Mouse (Mus musculus) frontal cortex, adult 2 months (tissue): Measurements from ENCODE around the gene Ywhag. TPM values are rescaled to one million over a fixed set of nuclear protein-coding genes. Genes with fewer than 3 reads are reported as not detected.
A peak's percentile ranks its signal among the peaks of the same experiment; 100 is the strongest.

Source experiments
- DNase-seq, 2 experiments: peaks; one replicate each; pipeline ENCODE4 v3.0.0; 2022; ENCODE audit warnings: low spot score in 1 of 2; ENCODE audit errors: extremely low spot score in 1 of 2
- polyA plus RNA-seq: library from polyadenylated mRNA; depleted of rRNA; stranded (reverse); fragments of >200 nt; gene quantifications from 2 replicates; pipeline ENCODE4 v1.2.3, GENCODE M21; 2012

The Ywhag gene
- polyA plus RNA-seq, 1 experiment, result 551 TPM

DNA sequence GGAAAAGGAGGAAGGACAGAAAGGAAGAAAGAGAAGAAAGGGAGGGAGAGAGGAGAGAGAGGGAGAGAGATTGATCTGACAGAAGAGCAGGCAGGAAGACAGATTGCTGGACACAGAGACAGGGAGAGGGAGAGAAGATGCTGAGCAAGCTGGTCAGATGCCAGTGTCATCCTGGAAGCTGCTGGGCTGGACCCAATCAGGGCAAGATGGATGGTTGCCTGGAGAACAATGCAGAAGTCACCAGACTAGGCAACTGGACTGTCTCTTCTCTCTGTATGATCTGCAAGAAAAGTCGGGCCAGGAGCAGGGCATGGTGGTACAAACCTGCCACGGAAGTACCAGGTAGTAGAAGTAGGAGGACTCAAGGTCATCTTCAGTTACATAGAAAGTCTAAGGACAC, 18.4 kb upstream of the Ywhag start:
- DNase-seq, result no peak

DNA sequence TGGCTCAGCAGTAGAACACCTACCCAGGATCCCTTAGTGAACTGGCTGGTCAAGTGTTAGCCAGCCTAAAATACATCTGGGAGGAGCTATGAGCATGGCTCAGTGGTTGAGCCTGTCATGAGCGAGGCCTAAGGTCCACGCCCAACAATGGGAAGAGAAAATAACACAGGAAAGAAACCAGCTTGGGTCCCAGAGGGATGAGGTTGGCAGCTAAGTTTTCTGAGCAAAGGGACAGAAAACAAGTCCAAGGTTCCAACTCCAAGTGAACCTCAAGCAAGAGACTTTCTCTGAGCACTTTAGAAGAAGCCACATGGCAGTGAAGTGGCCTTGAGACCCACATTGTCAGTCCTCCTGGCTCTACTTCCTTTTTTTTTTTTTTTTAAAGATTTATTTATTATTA, 17.2 kb upstream of the Ywhag start:
- DNase-seq, result no peak

DNA sequence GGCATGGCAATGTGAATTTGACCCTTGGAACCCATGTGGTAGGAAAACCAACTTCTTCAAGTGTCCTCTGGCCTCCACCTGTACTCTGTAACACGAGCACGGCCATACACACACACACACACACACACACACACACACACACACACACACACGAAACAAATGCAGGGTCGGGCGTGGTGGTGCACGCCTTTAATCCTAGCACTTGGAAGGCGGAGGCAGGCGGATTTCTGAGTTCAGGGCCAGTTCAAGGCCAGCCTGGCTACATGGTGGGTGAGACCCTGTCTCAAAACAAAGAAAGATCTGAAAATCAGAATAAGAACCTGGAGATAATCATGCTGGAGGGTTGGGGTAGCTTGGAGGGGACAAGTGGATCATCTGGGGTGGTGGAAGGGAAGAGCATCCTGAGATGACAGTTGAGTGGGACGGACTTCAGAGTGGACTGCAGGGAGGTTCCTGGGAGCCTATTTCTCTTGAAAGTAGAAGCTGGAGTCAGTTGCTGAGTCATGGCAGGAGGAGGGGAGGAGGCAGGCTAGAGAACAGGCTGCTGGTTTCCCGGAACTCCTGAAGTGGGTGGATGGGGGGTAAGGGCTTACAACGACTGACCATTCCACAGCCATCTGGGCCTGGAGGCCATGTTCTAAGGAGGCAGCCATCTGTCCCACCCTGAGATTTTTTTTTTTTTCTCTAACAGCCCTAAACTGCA, 16.4 kb upstream of the Ywhag start:
- no peak for DNase-seq

DNA sequence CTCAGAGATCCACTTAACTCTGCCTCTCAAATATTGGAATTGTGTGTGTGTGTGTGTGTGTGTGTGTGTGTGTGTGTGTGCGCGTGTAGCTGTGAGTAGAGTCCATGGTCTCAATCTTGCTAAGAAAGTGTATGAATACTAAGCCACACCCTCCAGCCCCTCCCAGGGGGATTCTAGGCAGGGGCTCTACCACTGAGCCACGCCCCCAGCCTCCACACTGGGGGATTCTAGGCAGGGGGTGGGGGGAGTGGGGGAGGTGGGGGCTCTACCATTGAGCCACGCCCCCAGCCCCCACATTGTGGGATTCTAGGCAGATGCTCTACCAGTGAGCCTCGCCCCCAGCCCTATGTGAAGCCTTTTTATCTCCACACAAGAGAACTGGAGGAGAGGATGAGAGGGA, 12.2 kb upstream of the Ywhag start:
- DNase-seq, result no peak

DNA sequence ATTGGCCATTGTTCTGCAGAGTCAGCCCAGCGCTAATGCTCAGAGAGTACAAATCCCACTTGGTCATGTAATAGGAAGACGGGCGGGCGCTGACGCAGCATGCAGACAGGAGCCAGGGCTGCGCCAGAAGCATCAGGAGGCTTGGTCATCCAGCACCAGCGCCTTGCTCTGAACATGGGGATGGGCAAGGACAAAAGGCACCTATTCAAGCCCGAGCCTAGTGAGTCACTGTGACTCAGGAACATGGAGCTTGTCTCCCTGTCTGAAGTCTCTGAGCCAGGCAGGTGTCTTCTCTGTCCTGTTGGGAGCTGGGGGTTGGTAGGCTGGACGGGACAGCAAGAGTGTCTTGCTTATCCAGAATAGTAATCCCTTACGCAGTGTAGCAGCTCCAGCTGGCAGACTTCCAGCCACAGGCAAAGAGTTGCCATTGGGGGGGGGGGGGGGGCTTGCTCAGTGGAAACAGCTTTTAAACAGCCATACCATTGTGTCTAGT, 11.5 kb upstream of the Ywhag start:
- DNase-seq, result no peak

DNA sequence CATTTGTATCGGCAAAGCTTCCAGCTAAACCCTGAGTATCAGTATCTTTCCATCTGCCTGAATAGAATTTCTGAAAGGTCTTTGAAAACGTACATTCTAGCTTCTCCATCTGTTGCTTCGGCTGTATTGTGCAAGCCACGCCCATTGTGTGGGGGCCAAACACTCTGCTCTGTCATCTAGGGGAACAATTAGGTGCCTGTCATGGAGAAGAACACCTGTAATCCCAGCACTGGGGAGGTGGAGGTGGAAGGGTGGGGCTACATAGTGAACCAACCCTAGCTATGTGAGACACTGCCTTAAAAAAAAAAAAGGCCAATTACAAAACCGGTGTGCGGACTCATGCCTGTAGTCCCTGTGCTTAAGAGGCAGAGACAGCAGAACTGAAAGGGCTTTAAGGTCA, 8.3 kb upstream of the Ywhag start:
- no peak for DNase-seq

DNA sequence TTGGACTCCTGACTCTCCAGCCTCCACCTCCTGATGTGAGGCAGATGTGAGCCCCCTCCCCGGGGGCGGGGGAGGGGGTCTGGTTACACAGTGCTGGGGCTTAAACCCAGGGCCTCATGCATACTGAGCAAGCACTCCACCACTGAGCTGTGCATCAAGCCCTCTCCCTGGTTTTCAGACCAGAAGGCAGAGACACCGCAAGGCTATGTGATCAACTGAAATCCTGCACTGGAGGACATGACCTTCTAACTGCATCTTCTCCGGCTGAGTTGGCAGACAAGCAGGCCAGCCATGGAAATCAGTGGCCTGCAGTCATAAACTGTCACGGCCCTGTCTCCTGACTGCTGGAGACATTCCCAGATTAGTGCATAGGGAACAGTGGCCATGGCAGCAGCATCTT, 6.2 kb upstream of the Ywhag start:
- DNase-seq, result no peak

DNA sequence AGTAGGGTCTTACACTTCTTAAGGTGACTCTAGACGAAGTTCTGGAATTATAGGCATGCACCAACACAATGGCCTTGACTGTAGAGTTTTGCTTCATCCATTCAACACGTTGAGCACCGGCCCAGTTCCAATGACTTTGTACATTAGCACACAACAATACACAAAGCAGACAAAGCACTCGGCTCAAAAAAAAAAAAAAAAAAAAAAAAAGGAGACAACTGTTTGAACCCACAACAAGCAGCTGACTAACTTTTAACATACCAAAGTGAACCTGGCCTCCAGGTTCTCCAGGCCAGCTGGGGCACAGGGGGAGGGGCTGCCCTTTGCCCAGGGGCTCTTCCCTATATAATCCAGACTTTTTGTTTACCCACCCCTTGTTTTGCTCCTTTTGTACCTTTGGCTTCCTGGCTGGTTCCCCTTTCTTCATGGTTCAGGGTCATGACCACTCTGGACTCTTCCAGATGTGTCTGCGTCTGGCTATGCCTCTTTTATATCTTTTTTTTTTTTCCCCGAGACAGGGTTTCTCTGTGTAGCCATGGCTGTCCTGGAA, 1.3 kb upstream of the Ywhag start:
- no peak for DNase-seq

DNA sequence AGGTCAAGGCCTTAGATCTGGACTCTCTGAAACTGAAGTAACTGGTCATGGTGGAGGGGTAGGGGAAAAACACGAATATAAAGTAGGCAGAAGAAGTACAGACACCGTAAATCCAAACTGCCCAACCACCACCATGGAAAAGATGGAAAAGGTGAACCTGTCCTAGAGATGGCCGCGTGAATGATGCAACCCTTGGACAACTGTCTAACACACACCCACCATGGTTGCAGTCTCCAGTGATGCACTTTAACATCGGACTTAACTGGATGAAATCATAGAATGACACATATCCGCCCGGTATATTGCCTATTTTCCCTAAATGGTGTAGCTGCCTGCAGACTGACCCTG, 734 bp upstream of the Ywhag start:
- DNase-seq, result no peak

DNA sequence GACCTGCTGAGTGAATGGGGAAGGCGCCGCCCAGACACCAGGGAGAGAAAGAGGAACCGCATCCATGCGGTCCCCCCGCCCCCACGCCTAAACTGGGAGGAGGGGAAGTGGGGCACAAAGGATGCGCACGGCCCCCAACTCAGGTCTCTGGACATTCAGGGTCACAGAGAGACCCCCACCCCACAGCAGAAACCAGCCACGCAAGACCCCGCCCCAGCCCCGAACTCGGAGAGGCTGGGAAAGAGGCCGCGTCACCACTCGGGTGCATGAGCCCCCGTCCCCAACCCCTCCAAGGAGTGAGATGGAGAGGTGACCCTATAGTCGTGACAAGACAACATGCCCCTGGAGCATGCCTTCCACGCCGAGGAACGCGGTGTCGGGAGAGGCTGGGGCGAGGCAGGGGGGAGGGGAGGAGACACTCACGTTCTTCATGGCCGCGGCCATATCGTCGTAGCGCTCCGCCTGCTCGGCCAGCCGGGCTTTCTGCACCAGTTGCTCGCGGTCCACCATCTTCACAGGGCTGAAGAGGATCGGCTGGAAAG, 445 bp downstream of the Ywhag start:
- peak; percentile 50 to 73 for DNase-seq

DNA sequence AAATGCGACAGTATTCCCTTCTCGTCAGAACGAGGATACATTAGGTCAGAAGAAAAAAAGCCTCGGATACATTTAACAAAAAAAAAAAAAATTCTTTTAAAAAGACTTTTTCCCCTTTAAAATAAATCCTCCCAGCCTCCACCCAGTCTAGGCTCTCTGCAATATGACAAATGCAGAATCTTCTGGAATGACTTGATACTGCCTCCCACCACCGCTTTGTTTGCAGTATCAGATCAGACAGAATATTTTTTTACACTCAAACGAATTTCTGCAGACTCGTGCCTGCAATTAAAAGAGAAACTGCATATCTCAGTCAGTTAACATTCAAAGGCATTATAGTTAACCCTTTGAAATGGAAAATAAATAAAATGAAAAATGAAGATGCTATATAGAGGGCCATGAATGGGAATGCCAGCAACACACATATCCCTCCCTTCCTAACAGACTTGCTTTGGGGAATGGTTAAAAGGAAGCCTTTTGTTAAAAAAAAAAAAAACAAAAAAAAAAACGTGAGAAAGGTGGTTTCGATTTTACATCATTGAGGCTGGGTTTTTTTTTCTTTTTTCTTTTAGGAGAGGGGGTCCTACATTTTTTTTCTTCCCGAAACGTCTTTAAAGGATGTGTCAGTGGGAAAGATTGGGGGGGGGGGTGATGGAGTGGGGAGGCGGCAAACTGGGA, 1.1 kb downstream of the Ywhag start:
- peak in 1 of 2 experiments; percentile 44 for DNase-seq

DNA sequence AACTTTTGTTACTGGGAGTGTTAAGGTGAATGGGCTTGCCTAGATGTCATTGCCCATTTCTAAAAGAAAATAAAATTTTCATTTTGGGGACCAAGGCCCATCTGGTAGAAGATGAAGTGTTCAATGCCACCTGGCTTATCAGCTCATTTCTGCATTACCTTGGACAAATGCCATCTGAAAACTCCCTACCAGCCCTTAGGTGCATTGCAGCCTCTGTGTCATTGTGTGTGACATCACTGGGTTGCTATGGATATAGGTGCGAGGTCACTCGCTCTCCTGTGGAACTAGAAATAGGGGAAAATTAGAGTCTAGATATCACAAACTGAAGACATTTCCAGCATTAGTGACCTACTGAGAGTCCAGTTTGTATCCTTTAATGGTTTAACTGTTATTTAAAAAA, 2.1 kb downstream of the Ywhag start:
- no peak for DNase-seq

DNA sequence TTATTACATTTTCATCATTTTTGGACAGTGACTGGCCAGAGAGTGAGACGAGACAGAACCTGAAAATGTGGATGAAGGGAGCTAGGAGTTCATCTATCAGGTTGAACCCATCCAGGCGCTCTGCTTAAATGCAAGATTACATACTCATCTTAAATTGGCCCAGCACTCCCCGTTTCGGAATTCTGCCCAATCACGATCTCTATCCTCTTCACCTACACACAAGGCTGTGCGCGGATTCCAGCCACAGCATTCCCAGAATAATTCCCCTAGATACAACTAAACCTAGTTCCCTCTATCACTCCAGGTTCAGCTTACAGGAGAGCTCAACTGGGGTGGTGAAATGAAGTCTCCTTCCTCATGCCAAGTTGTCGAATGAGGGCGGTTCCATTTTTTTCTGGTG, 2.9 kb downstream of the Ywhag start:
- DNase-seq, result peak in 1 of 2 experiments; percentile 68

DNA sequence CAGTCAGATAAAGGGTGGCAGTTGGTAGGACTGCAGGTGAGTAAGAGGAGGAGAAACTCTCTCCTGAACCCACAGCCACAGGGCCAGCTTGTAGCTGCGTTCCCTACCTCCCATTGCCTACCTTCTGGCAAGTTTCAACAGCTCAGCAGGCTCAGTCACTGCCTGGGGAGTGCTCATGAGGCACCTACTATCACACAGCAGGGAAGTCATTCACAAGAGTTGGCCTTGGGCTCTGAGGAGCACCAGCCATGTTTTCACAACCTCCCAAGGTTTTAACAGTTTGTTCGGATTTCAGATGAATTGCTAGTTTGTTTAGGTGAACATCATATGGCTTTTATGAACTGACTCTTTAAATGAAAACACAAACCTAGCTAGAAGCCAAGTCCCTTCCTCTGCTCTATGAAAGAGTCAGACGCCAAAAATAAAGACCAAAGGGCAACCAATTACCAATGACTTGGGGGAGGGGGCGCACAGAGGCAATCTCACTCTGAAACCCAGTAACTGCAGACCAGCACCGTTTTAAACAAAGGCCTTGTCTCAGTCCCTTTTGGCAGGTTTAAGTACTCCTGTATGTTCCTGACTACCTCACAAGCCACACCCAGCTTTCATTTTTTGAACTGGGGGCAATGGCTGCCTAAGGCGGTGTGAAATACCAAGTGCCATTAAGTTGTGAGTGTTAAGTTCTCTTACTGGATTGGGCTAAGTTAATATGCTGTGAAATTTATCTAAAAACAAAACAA, 4.6 kb downstream of the Ywhag start:
- no peak for DNase-seq

DNA sequence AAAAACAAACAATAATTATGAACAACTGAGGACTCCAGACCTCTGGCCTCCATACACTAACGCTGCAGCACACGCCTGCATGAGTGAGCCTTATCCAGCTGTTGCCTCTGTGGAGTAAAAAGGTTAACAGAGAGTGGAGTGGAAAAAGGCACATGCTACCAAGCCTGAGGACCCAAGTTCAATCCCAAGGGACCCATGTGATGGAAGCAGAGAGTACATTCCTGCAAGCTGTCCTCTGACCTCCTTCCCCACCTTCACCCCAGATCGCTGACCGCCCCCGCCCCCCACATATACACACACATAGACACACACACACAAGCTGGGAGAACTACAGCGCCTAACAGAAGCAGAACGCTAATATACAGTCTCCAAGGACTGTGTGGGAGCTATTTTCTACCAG, 10.5 kb downstream of the Ywhag start:
- DNase-seq, result no peak

DNA sequence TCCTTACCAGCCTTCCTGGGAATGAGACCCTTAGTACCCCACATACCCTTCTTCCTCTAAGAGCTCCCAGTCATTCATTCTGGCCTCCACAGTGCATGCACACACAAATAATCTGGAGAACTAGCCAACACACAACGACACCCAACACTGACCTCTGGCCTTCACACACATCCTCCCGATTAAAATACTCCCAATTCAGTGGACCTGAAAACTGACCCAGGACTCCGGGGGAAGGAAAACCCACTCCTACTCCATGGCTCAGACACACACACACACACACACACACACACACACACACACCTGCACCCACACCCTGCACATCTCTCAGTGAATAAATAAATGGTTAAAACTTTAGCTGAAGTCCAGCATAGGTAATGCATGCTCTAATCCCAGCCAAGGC, 14.5 kb downstream of the Ywhag start:
- DNase-seq, result no peak

DNA sequence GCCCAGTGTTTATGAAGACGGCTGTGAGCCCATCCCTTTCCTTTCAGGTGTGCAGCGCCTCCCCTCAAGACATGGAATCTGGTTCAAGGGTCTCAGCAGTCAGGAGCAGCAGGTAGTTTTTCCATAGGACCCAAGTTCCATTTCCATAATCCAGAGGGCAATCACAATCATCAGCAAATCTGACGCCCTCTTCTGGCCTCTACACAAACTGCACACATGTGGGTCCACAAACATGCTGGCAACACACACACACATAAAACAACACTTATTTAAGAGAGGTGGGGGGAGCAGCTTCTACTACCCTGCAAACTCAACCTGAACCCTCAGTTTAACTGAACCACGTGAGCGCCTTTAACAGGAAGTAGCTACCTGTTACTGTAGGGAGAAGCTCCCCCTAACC, 15.8 kb downstream of the Ywhag start:
- DNase-seq, result no peak

DNA sequence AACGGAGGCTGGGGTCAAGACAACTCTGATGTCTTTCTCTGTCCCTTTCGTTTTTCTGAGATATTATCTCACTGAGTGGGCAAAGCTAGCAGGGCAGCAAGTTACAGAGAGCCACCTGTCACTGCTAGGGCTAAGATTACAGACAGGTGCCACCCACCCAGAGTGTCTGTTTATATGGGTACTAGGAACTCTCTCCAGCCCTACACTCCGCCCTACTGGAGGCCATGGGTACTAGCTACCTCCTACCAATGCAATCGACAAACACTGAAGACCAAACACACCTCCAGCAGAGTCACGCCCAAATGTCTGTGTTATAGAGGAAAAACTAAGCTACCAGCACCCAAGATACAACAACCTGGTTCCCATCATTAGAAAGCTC, 16.4 kb downstream of the Ywhag start:
- DNase-seq, result no peak

DNA sequence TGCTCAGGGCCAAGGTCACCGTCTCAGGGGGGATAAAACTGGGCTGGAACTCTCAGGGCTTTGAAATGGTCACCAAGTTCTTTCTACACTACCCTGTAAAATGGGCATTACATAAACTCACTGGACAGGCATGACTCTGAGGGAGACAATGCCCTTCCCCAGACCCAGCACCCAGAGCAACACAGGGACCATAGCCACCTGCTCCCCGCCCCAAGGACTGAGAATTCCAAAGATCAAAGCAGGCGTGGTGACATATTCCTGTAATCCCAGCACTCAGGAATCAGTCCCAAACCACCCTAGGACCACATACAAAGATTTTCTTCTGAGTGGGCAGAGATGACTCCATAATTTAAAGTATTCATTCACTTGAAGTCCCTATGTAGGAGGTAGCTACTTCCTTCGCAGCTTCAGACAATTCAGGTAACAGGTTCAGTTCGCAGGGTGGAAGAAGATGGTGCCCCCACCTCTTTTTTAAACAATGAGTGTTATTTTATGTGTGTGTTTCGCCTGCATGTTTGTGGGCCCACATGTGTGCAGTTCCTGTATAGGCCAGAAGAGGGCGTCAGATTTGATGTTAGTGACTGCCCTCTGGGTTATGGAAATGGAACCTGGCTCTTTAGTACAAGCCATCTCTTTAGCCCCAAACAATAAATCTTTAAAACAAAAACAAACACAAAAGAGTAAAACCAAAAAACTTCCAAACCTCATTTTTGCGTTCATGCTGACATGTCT, 16.9 kb downstream of the Ywhag start:
- DNase-seq, result no peak

DNA sequence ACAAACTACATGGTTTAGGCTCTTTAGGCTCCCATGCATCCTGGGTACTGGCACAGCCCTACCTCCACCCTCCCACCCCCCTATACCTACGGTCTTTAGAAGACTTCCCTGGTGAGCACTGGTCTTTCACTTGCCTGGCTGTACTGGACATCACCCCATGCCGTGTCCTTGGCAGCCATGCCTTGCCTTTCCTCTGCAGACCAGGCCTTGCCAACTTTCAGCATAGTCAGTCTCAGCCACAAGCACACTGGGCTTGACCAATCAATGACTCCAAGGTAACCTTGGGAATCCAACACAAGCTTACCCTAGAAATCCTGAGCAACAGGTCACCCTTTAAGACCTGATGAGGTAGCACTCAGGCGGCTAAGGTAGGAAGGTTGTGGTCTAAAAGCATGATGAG, 17.8 kb downstream of the Ywhag start:
- DNase-seq, result no peak
